Mouse (Mus musculus): ENCODE results near the gene Gm5617.
"Not testable (repeated sequence)": the region's sequence is repeated elsewhere in the genome, so short reads cannot be mapped to it uniquely, and the experiment has no call there.

Gm5617 gene

DNA sequence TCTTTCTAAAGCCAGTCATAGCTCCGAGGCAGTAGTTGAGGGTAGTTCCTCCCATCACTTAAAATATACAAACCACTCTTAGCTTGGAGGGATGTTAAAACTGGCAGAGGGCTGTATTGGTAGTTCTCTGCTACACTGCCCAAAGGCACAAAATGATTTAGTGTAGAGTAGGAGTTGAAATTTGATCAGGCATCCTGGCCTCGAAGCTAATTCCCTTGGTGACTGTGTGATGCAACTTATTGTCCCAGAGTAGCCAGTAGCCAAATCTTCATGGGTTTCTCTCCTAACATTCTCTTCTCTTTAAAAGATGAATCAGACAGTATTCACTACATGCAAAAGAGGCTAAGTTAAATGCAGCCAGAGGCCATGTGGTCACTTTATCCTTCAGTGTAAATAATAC lies 7.8 kb downstream of the Gm5617 start:
- DNase-seq: no peak

DNA sequence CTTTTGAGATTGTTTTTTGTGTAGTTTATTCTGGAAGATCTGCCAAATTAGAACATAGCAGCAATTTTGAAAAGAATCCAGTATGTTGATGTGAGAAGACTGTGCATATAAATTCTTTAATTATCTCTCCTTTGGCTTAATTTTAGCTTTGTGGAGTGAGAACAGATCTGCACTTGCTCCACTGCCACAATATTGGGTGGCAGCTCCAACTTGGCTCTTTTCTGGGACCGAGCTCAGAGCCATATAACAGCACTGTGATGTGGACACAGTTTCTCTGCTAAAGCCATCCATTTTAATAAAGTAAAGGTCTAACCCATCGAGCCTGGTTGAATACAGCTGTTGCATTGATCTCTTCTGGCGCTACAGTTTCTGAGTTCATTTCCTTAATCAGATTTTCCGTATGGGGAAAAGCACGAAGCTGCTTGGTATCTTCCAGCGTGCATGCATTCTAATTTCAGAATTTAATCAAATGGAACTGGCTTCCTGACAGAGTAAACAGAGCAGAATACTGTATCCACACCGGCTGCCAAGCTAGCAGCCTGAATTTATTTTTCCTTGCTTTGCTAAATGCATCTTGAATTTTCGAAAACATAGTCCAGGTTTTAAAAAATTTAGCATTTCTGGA lies 9.6 kb downstream of the Gm5617 start:
- no peak for DNase-seq

DNA sequence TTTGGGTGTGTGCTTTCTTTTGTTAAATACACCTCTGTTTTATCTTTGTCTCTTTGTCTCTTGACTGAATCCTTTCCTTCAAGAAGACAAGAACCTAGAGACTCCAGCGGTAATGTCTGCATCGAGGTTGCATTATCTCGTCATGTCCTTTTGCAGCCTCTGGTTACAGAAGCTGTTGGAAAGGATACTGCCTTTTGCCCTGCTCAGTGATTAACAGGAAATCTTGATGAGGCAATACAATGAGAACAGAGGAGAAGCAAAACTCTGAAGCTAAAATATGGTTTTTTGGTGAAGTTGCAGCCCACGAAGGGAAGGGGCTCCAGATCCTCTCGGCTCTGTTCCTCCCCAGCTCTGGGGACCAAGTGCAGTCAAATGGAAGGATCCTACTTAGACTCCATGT lies 14.9 kb downstream of the Gm5617 start:
- no peak for DNase-seq

DNA sequence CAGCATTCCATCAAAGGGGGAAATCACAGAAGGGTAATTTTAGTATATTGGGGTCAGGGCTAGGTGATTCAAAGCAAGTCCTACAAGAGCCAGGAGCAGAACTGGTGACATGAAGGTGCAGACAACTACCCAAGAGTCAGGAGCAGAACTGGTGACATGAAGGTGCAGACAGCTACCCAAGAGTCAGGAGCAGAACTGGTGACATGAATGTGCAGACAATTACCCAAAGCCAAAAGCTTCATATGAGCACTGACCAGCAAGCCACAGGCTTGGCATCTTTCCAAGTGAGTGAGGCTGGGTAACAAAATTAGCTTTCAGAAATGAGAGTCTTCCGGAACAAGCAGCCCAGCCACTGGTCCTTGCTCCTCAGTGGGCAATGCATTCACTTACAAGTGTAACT lies 20.1 kb downstream of the Gm5617 start:
- peak; percentile 65 for DNase-seq

DNA sequence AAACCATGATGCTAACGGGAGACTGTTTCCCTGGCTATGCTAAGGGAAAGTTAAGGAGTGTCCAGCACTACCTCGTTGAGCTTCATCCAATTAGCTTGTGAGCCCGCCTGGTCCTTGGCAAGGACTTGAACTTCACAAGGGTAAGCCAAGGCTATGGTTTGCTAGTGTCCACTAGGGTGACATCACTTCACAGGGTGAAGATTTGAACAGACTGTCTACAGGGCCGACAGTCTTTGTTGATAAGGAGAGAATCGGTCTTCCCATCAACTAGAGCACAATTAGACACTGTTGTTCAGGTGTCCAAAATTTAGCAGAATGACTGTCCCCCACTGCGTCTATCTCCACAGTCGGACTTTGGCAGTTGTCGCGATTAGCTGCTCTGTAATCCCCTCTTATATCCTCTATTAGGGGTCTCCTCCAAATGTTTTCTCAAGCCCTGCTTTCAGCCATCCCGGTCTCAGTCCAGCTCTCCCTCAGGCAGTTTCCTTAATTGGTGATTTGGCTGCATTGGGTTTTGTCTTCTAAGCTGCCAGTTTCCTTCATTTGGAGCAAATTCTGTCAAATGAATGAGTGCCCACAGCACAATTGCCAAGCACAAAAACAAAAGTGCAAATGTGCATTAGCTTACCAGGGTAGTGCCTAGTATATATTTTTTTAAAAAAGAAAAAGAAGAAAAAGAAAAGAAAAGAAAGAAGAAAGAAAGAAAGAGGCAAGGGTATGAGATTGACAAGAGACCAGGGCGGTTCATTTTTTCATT lies 21.6 kb downstream of the Gm5617 start:
- peak; percentile 37 for DNase-seq

DNA sequence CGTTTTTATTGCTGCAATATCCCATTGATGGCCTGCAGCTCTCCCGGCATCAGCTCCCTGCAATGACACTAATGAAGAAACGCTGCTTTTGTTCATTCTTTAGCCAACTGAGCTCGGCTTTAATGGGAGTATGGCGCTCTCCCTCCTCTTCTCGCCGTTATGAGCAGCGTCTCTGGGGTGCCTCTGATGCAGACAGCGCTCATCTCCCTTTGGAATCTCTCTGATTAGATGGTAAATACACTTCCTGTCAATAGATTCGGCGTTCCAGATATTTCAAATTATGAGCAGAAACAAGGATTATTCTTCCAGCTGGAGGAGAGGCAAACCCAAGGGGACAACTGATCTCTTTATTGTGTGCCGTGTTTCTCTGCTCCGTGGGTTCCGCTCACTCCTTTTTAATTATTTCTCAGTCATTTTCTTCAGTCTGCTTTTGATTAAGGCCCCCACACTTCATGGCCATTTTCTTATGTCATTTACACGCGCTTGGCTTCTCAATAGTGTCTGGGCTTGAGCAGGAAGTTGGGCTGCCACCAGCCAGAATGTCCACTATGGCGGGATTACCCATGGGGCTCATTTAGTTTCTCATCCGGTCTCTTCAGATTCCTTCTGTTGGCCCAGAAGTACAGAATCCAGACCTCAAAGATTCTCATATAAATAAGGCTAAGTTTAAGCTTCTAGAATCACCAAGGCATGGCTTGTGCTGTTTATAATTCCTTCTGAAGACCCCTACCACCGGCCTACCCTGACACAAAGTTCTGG lies 22.3 kb downstream of the Gm5617 start:
- DNase-seq: peak; percentile 43

DNA sequence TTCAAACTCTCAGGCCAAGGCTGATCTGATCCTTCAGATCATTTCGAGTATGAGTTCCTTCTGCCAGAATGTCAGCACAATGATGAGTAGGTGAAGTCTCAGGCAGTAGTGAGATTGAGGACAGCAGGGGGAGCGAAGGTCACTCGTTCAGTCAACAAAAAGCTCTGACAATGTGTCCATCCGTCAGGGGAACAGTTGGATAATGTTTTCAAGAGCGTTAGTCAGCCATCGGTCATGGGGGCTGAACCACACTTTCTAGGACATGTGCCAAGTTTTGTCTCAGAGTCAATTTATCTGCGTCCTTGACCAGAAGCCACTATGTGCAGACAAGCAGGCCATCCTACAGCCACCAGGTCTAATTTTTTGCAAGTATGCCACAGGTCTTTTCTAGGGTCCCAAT lies 25.2 kb downstream of the Gm5617 start:
- not testable (repeated sequence) for DNase-seq

DNA sequence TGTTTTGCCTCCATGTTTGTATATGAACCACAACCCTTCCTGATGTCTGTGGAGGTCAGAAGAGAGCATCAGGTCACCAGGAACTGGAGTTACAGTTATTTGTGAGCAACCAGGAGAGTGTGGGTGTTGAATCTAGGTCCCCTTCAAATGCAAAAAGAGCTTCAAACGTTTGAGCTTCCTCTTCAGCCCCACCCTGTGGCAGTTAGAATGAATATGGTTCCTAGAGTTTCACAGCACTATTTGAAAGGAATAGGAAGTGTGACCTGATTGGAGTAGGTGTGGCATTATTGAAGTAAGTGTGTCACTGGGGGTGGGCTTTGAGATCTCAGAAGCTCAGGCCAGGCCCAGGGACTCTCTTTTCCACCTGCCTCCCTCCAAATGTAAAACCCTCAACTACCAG lies 30.3 kb downstream of the Gm5617 start:
- DNase-seq: no peak

DNA sequence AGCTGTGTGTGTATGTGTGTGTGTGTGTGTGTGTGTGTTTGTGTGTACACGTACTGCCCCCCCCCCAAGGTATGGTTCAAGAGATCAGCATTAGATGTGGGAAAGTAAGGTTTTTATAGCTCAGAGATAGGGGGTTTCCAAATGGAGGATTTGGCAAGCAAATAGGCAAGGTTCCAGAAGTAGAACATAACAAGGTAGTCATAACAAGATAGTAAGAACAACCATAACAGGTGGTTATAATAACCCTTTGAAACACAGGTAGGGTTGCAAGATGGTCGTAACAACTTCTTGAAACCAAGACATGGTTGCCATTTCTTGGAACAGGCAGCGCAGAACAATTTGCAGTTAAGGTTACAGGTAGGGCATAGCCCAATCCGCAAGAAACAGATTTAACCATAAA lies 31.3 kb downstream of the Gm5617 start:
- no peak for DNase-seq

DNA sequence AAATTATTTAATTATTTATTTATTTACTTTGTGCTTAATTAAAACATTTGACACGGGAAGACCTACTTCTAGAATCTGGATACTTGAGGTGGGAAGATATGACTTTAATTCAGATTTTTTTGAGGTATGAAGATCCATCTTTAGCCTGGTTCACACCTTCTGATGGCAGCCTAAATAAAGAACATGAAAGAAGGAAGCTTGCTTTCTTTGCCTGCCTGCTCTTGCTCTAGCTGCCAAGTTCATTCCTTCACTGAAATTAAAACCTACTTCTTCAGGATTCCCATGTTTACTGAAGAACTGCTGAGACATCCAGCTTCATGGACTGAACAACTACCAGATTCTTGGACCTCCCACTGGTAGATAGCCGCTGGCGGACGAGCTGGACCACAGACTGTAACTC lies 36.1 kb downstream of the Gm5617 start:
- no peak for DNase-seq

DNA sequence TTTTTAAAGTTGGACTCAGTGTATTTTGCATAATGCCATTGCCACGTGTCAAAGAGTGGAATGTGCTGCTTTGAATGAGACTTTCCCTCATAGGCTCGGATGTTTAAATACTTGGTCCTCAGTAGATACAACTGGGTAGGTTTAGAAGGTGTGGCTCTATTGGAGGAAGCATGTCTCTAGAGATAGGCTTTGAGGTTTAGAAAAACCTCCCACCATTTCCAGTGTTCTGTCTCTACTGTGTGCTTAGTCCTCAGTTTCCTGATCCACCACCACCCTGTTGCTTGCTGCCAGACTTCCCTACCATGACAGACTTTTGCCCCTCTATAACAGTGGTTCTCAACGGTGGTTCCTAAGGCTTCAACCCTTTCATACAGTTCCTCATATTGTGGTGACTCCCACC lies 37.0 kb downstream of the Gm5617 start:
- DNase-seq: no peak

DNA sequence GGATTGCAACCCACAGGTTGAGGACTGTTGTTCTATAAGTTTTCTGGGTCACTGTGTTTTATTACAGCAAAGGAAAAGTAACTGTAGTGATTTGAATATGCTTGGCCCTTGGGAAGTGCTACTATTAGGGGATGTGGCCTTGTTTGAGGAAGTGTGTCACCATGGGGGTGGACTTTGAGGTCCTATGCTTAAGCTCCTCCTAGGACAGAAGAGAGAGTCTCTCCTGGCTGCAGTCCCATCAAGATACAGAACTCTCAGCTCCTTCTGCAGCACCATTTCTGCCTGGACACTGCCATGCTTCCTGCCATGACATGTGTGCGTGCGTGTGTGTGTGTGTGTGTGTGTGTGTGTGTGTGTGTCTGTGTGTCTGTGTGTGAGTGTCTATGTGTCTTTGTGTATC lies 37.5 kb downstream of the Gm5617 start:
- DNase-seq: no peak

DNA sequence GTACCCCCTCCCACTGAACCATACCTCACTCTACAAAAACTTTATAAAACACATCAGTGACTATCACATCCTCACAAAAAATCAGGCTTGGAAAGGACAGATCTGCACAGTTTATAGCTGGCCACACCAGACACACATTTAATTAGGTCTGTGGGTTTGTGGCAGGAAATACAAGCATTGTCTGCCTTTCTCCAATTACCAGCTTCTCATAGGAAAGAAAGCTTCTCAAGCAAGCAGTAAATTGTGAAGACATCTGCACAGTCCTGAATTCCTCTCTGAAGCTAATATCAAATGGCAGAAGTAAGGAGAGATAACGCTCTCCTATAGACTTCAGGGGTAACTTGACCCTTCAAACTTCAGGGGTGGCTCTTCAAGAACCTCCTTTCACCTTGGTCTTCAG lies 41.2 kb downstream of the Gm5617 start:
- DNase-seq: no peak

DNA sequence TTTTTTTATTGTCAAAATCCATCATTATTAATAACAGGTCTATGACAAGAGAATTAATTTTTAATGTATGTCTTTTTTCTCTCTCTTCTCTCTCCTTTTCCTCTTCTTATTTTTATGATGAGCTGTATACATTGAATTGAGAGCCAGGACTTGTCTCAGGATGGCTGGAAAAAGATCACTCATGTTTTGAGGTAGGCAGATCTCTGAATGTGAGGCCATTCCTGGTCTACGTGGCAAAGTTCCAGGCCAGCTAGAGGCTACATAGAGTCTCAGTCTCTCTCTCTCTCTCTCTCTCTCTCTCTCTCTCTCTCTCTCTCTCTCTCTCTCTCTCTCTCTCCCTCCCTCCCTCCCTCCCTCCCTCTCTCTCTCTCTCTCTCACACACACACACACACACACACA lies 42.4 kb downstream of the Gm5617 start:
- DNase-seq: peak; percentile 16

DNA sequence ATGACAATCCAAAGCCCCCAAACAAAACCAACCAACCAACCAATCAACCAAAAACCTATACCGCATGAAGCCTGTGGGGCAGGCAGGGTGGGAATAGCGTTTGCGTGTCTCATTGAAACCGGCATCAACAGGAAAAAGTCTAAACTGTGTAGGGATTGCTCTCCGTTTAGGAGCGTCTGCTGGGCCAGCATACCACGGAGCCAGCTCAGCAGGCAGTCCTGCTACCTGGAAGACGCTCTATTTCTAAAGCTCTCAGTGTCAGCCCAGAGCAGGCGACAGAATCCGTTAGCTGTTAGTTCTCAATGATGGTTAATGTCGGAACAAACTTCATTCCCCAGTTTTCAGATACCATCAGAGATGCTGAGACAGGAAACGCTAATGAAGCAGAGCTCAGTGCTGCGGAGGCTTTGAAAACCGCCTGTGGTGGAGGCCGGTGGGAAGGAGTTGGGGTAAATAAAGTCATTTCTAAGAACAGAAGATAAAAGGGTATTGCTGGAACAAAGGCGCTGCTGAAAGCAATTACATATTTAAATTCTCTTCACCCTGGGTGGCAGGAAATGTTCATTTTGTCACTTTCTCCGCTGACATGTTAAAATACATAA lies 42.9 kb downstream of the Gm5617 start:
- peak; percentile 31 for DNase-seq

DNA sequence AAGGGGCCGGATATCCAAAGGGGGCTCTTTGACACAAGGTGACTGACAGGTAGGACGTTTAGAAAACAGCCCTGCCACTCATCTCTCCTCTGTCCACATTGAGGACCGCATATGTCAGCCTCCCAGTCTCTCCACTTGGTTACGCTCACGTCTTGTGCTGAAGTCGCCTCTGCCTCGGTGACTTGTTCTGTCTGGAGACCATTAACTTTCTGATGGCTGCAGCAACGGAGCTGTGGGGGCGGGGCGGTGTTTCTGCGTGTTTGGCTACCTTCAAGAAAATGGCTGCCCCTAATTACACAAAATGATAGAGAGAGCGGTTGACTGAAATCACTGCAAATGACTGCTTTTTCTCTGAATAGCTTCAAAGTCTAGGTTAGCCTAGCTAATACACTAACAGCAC lies 43.4 kb downstream of the Gm5617 start:
- peak; percentile 38 for DNase-seq
